Mouse (Mus musculus): ENCODE results near the gene Nova1. TPM values are rescaled to one million over a fixed set of nuclear protein-coding genes. Genes with fewer than 3 reads are reported as not detected.

Gene Nova1
- polyA plus RNA-seq, 2 experiments, result 0.01 to 0.09 TPM

DNA sequence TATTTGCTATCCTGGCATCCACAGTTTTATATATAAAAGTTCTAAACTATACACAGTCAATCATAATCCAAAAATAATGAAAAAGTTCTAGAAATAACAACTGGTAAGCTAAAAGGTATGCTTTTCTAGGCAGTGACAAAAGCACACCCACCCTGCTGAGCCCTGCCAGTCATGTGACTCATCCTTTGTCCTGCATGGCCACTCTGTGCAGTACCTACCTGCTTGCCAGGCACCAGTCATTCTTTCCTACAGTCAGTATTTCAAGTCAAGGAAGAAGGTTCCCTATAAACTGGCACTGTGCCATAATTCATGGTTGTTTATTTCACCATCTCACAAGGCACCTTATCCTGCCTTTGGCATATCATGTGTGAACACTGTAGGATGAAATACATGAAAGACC, 37.2 kb downstream of the Nova1 start:
- no peaks in the 10 kb centered on the region for H3K9me3 ChIP-seq (ENCODE audit: control insufficient read depth, low read length)
- no peak for TF ChIP-seq CTCF (IDR thresholded peaks at IDR 0.05; ENCODE audit: low read depth)
- TF ChIP-seq EP300 (IDR thresholded peaks at IDR 0.05; ENCODE audit: low read depth), result no peak
- H3K27ac ChIP-seq, result no peak overlapping the region
- H3K4me1 ChIP-seq (replicated peaks; ENCODE audit: control insufficient read depth in 2 of 2, insufficient read depth in 2 of 2, low read length in 1 of 2), result no peaks in the 10 kb centered on the region
- no peak for DNase-seq (ENCODE audit: low read depth in 3 of 3, low spot score in 3 of 3)
- H3K36me3 ChIP-seq (replicated peaks; ENCODE audit: control insufficient read depth, insufficient read depth, low read depth), result no peaks in the 10 kb centered on the region
- no peak for ATAC-seq (ENCODE audit: insufficient read depth)
- no peak overlapping the region for H3K9ac ChIP-seq (replicated peaks)
- no peak overlapping the region for H3K4me3 ChIP-seq (ENCODE audit: insufficient read depth in 1 of 2, low read depth in 2 of 2, low read length in 2 of 2)
- H3K27me3 ChIP-seq (ENCODE audit: control insufficient read depth, insufficient read depth, low read length), result no peaks in the 10 kb centered on the region
- no peak overlapping the region for H3K4me2 ChIP-seq (ENCODE audit: low read depth)

DNA sequence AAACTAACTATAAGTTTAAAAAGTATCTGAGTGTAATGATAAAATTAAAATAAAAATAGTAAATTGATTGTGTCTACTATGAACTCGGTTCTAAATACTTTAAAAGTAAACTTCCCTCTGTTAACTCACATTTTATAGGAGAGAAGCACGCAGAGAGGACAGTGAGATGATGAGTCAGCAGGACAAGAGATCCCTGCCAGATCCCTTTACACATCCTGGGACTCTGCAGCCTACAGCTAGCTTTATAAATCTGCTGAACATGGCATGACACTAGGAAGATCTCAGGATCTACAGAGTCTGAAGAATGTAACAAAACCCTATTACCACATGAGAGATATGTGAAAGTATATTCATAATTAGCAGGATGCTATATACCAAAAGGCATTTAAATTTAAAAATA, 37.7 kb downstream of the Nova1 start:
- 38% methylated on average over 2 of the region's 2 CpGs for WGBS (ENCODE audit: insufficient replicate concordance)
- Histone ChIP-seq H3K9me3 (ENCODE audit: control insufficient read depth, low read length) (no peaks in the 10 kb centered on the region), H3K4me2 (ENCODE audit: low read depth) (no peak overlapping the region), H3K4me1 (replicated peaks; ENCODE audit: control insufficient read depth in 2 of 2, insufficient read depth in 2 of 2, low read length in 1 of 2) (no peaks in the 10 kb centered on the region), H3K4me3 (ENCODE audit: insufficient read depth in 1 of 2, low read depth in 2 of 2, low read length in 2 of 2) (no peak overlapping the region), H3K36me3 (replicated peaks; ENCODE audit: control insufficient read depth, insufficient read depth, low read depth) (no peaks in the 10 kb centered on the region), H3K27me3 (ENCODE audit: control insufficient read depth, insufficient read depth, low read length) (no peaks in the 10 kb centered on the region), H3K9ac (replicated peaks) (no peak overlapping the region), H3K27ac (no peak overlapping the region)
- ATAC-seq (ENCODE audit: insufficient read depth) (no peak), DNase-seq (ENCODE audit: low read depth in 3 of 3, low spot score in 3 of 3) (no peak)
- TF ChIP-seq EP300 (IDR thresholded peaks at IDR 0.05; ENCODE audit: low read depth) (no peak), CTCF (IDR thresholded peaks at IDR 0.05; ENCODE audit: low read depth) (no peak)

DNA sequence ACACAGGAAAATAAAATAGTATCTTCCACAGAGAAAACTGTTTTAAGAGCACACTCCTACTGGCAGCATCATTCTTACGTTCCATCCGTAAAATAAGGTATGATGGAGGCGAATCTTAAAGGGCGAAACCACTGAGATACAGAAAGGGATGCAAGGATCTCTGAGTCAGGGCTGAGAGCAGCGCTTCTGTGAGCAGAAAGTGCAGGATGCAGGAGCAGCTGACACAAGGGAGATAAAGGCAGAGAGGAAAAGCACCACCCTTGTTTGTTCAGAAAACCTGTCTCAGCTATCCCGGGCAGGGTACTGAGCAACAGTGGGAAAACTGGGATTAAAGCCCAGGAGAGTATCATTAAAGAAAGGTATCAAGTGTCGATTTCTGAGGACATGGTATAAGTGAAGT, 59.3 kb downstream of the Nova1 start:
- H3K4me3 ChIP-seq (ENCODE audit: insufficient read depth in 1 of 2, low read depth in 2 of 2, low read length in 2 of 2), result no peak overlapping the region
- H3K27ac ChIP-seq, result no peak overlapping the region
- H3K36me3 ChIP-seq (replicated peaks; ENCODE audit: control insufficient read depth, insufficient read depth, low read depth), result no peaks in the 10 kb centered on the region
- DNase-seq (ENCODE audit: low read depth in 3 of 3, low spot score in 3 of 3) (no peak), ATAC-seq (ENCODE audit: insufficient read depth) (no peak)
- no peaks in the 10 kb centered on the region for H3K9me3 ChIP-seq (ENCODE audit: control insufficient read depth, low read length)
- WGBS (ENCODE audit: insufficient replicate concordance), result 43% methylated on average over 7 of the region's 7 CpGs
- no peaks in the 10 kb centered on the region for H3K27me3 ChIP-seq (ENCODE audit: control insufficient read depth, insufficient read depth, low read length)
- TF ChIP-seq EP300 (IDR thresholded peaks at IDR 0.05; ENCODE audit: low read depth), result no peak
- no peak for TF ChIP-seq CTCF (IDR thresholded peaks at IDR 0.05; ENCODE audit: low read depth)
- H3K9ac ChIP-seq (replicated peaks), result no peak overlapping the region
- no peaks in the 10 kb centered on the region for H3K4me1 ChIP-seq (replicated peaks; ENCODE audit: control insufficient read depth in 2 of 2, insufficient read depth in 2 of 2, low read length in 1 of 2)
- no peak overlapping the region for H3K4me2 ChIP-seq (ENCODE audit: low read depth)

DNA sequence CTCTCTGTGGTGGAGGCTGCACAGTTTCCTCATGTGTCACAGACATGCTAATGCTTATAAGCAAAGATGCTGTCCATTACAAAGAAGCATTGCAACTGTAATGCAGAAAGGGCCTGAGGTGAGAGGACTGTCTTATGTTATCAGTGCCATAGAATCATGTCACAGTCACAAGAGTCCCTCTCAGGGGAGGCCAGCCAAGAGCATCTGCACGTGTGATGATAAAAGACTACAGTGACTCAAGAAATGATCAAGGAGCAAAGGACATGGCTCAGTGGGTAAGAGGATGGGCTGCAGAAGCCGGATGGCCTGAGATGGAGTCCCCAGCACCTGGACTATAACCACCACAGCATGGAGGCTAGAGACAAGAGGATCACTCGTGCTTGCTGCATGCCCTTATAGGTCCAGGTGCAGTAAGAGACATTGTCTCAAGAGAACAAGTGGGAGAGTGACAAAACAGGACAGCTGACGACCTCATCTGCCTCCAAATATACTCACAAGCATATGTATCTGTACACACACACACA, 64.3 kb downstream of the Nova1 start:
- no peaks in the 10 kb centered on the region for H3K36me3 ChIP-seq (replicated peaks; ENCODE audit: control insufficient read depth, insufficient read depth, low read depth)
- no peaks in the 10 kb centered on the region for H3K4me1 ChIP-seq (replicated peaks; ENCODE audit: control insufficient read depth in 2 of 2, insufficient read depth in 2 of 2, low read length in 1 of 2)
- H3K27ac ChIP-seq, result no peak overlapping the region
- H3K9me3 ChIP-seq (ENCODE audit: control insufficient read depth, low read length), result no peaks in the 10 kb centered on the region
- no peak overlapping the region for H3K4me3 ChIP-seq (ENCODE audit: insufficient read depth in 1 of 2, low read depth in 2 of 2, low read length in 2 of 2)
- no peak overlapping the region for H3K9ac ChIP-seq (replicated peaks)
- no peak overlapping the region for H3K4me2 ChIP-seq (ENCODE audit: low read depth)
- DNase-seq (ENCODE audit: low read depth in 3 of 3, low spot score in 3 of 3), result no peak
- no peak for ATAC-seq (ENCODE audit: insufficient read depth)
- no peaks in the 10 kb centered on the region for H3K27me3 ChIP-seq (ENCODE audit: control insufficient read depth, insufficient read depth, low read length)
- WGBS (ENCODE audit: insufficient replicate concordance), result 40% methylated on average over 4 of the region's 4 CpGs
- TF ChIP-seq EP300 (IDR thresholded peaks at IDR 0.05; ENCODE audit: low read depth) (no peak), CTCF (IDR thresholded peaks at IDR 0.05; ENCODE audit: low read depth) (no peak)

DNA sequence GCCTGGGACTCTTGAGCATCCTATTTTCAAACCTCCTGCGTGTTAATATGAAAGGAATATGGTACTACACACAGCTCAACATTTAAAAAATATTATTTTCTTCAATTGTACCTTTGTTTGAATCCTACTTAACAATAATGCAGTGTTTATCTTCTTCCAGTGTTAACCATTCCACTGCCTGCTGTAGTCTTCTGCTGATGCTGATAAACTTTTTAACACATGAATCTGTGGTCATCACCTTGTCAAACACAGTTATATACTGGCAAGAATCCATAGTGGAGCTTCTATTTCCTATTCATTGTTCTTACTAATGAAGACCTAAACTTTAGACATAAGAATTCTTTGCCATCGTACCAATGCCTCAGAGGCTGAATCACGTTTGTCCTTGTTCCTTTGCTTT, 65.6 kb downstream of the Nova1 start:
- no peak for TF ChIP-seq EP300 (IDR thresholded peaks at IDR 0.05; ENCODE audit: low read depth)
- TF ChIP-seq CTCF (IDR thresholded peaks at IDR 0.05; ENCODE audit: low read depth), result no peak
- WGBS (ENCODE audit: insufficient replicate concordance), result 52% methylated on average over 3 of the region's 3 CpGs
- no peak for DNase-seq (ENCODE audit: low read depth in 3 of 3, low spot score in 3 of 3)

More for the DNA sequence above, 65.6 kb downstream of the Nova1 start:
- no peak overlapping the region for H3K9ac ChIP-seq (replicated peaks)
- ATAC-seq (ENCODE audit: insufficient read depth), result no peak
- no peaks in the 10 kb centered on the region for H3K27me3 ChIP-seq (ENCODE audit: control insufficient read depth, insufficient read depth, low read length)
- H3K4me1 ChIP-seq (replicated peaks; ENCODE audit: control insufficient read depth in 2 of 2, insufficient read depth in 2 of 2, low read length in 1 of 2), result no peaks in the 10 kb centered on the region
- H3K4me2 ChIP-seq (ENCODE audit: low read depth), result no peak overlapping the region
- no peaks in the 10 kb centered on the region for H3K9me3 ChIP-seq (ENCODE audit: control insufficient read depth, low read length)
- H3K27ac ChIP-seq, result no peak overlapping the region
- H3K36me3 ChIP-seq (replicated peaks; ENCODE audit: control insufficient read depth, insufficient read depth, low read depth), result no peaks in the 10 kb centered on the region
- H3K4me3 ChIP-seq (ENCODE audit: insufficient read depth in 1 of 2, low read depth in 2 of 2, low read length in 2 of 2), result no peak overlapping the region

All from liver, embryonic 14.5 days (tissue).